Mouse (Mus musculus) lung, postnatal 0 days (tissue): ENCODE results near the gene Mpped2.

Experiments used
- CTCF ChIP-seq: IDR thresholded peaks from 2 replicates; pipeline ENCODE4 v1.5.1; 2016; ENCODE audit warnings: antibody characterized with exemption, mild to moderate bottlenecking
- EP300 ChIP-seq: IDR thresholded peaks from 2 replicates; pipeline ENCODE4 v1.6.1; 2016; ENCODE audit warnings: antibody characterized with exemption, mild to moderate bottlenecking, control low read depth

DNA sequence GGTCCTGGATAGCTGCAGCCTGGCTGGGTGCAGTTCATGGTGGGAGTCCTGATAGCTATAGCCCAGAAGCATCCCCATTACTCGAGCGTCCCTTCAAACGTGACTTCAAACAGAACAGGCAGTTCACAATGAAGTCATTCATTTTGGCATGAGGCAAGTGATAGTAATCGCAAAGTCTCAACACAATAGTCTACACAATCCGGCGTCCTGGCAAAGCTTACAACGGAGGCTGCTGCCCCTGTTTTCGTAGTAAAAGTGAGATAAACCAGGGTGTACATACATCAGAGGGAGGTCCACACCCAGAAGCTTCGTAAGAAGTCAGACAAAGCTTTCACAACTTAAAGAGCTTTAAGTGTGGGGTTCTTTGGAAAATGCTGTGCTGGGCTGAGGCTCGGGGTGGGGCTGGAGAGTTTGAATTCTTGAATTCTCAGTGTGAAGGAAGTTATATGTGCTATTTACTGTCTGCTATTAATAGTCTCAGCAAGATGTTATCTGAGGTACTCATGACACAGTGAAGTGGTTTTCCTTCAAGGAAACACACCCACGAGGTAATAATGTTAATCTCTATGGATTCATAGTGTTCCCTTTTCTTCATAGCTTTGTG lies 170.1 kb downstream of the Mpped2 start:
- no peak for TF ChIP-seq CTCF
- peak; percentile 56 for TF ChIP-seq EP300
